Mouse (Mus musculus): Measurements from ENCODE around the gene Reln. TPM values are rescaled to one million over a fixed set of nuclear protein-coding genes. Genes with fewer than 3 reads are reported as not detected.

Reln gene
- polyA plus RNA-seq, 1 experiment from 2014 or later: 18.7 TPM

Other genes starting within 250 kb of the Reln start
- gene Orc5, start 205.7 kb upstream of the Reln start, polyA plus RNA-seq (2015; fragmentation: Nextera tagmentation; extraction: Ambion mirVana): 47.0 and 49.4 TPM in 2 replicates